Mouse (Mus musculus): Measurements from ENCODE around the gene Rnf111.
"Not testable (repeated sequence)": the region's sequence is repeated elsewhere in the genome, so short reads cannot be mapped to it uniquely, and the experiment has no call there.

Rnf111 gene

DNA sequence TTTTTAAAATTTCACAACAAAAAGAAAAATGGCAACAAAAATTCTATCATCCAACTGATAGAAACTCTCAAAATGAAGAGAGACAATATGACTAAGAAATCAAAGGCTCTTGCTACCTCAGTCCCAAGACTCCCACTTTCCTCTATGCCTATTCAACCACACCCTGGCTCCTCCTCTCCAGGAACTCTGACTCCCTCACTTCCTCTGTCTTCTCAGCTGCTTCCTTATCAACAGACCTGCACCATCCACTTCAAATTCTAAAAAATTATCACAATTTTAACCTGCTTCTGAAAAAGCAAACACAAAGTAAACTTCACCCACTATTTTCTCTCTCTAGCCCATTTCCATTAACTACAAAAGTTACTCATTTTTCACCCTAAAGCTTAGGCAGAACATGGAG lies 6.5 kb downstream of the Rnf111 start:
- no peak for DNase-seq (ENCODE audit: low spot score)

DNA sequence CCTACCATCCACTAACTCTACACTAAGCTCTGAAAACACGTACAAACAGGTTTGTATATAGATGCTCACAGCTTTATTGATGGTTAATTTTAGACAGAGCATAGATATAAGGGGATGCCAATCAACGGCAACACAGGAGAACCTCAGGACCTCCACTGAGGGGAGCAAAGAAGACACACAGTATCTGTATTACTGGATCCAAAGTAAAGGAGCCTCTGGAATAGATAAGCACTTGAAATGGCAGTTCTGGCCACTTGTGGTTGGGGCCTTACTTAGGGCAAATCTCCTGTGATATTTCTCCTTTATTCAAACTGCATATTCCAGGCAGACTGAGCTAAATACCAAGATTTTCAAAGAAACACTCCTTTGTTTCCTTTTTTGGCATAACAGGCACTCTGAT lies 10.5 kb downstream of the Rnf111 start:
- no peak for DNase-seq (ENCODE audit: low spot score)

DNA sequence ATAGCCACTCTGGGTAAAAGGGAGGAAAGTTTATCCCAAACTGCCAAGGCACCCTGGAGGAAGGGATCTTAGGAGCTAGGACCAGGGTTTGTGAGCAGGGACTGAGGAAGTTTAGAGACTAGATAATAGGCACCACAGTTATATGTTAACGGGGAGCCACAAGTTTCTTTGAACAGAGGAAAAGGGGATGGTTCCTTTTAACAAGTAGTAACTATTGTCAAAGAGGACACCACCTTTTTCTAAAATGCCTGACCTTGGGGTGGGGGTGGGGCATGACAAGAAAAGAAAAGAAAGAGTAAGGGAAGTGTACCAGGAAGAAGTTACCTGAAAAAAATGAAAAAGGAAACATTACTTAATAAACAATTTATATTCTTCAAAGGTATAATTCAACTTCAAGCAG lies 12.3 kb downstream of the Rnf111 start:
- DNase-seq (ENCODE audit: low spot score), result no peak

DNA sequence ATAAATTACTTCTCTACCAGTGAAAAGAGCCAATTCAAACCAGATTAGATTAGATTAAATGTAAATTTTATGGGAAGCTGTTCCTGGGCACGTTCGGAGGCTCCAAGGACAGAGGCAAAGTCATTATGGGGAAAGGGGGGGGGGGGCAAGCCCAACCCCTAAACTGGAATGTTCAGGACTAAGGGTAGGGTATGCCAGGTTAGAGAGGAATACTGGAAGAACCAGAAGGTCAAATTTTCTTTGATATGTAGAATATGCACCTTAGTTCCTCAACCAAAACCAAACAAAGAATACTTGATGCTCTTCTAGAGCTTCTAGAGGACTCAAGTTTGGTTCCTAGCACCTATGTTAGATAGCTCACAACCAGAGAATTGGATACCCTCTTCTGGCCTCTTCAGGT lies 16.1 kb downstream of the Rnf111 start:
- no peak for DNase-seq (ENCODE audit: low spot score)

DNA sequence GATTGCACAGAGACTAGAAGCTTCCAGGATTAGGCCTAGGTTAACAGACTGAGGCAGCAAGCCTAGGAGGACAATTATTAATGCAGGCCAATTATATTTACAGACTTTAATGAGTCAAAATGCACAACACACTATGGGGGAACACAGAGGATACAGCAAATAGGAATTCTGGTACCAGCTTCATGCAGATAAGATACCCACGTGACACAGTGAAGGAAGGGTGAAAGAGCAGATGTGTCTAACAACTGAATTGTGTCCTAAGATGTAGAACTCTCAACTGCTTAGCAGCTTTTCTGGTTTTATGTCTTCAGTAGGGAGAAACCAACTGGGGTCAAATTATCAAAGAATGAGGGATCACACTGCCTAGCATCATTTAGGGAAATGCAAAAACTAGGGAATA lies 17.7 kb downstream of the Rnf111 start:
- no peak for DNase-seq (ENCODE audit: low spot score)

GRCm38 (mm10) chr9:70483495-70483894 lies 20.0 kb downstream of the Rnf111 start:
- no peak for DNase-seq (ENCODE audit: low spot score)

- no peak for DNase-seq (ENCODE audit: low spot score)
These were observed 21.7 kb downstream of the Rnf111 start for GRCm38 (mm10) chr9:70481872-70482271.

DNA sequence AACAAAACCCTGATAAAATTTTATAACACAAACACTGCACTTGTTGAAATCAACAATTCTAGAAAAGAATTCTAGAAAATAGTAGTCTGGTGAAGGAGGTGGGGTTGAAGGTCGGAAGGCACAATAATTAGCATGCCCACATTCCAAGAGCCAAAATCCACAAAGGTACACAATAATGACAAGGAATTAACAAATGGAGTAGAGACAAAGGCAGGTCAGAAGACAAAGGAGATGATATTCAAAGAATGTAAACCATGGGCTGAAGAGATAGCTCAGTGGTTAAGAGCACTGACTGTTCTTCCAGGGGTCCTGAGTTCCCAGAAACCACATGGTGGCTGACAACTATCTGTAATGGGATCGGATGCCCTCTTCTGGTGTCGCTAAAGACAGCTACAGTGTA lies 26.3 kb downstream of the Rnf111 start:
- DNase-seq (ENCODE audit: low spot score), result no peak

- no peak for DNase-seq (ENCODE audit: low spot score)
These were observed 27.7 kb downstream of the Rnf111 start for GRCm38 (mm10) chr9:70475777-70476270.

DNA sequence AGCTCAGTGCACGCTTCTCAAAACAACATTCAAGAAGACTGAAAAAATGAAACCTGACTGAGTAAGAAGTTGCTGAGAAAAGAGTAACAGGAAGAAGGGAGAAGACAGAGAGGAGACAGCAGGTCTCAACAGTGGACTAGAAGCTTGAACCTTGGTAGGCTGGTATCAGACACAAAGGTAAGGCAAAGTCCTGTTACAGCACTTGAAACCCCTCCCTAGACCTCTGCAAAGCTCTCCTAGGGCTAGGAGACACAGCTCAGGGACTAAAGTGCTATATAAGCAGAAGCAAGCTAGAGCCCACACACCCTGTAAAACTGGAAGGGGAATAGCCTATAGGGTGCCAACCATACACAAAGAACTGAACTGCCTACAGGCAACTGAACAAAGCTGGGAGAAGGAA lies 30.1 kb downstream of the Rnf111 start:
- DNase-seq (ENCODE audit: low spot score), result no peak

GRCm38 (mm10) chr9:70463091-70463490 lies 40.4 kb downstream of the Rnf111 start:
- not testable (repeated sequence) for DNase-seq (ENCODE audit: low spot score)

DNA sequence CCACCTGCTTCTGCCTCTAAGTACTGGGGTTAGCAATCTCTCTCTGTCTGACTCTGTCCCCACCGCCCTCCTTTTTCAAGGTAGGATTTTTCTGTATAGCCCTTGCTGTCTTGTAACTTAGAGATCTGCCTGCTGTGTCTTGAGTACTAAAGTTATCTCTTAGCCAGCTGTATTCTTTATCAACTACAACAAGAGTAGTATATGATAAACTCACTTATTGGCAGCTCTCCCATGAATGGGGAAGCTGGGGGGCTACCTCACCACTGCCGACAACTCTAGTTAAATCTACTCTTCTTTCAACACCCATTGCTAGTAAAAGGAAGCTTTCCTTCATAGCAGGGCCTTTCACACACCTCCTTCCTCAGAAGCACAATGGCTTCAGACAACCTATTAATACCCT lies 51.2 kb downstream of the Rnf111 start:
- no peak for DNase-seq (ENCODE audit: low spot score)

GRCm38 (mm10) chr9:70449072-70449471 lies 54.5 kb downstream of the Rnf111 start:
- DNase-seq (ENCODE audit: low spot score), result no peak

DNA sequence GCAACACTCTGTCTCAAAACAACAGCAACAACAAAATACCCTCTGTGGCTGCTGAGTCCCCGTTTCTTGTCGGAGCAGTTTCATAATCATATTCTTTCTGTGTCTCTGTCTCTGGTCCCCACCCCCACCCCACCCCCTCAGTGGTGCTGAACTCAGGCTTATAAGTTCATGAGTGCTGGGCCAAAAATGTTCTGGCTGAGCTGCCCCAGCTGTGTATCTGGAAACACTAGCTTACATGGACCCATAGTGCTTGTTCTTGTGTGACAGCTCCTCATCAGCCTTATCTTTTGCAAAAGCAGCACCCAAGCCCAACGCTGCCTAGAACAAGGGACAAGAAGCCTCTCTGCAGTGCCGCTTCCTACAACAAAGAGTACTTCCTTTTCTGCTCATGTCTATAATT lies 63.6 kb downstream of the Rnf111 start:
- no peak for DNase-seq (ENCODE audit: low spot score)

- no peak for DNase-seq (ENCODE audit: low spot score)
These were observed 80.9 kb downstream of the Rnf111 start for GRCm38 (mm10) chr9:70422661-70423060.

DNA sequence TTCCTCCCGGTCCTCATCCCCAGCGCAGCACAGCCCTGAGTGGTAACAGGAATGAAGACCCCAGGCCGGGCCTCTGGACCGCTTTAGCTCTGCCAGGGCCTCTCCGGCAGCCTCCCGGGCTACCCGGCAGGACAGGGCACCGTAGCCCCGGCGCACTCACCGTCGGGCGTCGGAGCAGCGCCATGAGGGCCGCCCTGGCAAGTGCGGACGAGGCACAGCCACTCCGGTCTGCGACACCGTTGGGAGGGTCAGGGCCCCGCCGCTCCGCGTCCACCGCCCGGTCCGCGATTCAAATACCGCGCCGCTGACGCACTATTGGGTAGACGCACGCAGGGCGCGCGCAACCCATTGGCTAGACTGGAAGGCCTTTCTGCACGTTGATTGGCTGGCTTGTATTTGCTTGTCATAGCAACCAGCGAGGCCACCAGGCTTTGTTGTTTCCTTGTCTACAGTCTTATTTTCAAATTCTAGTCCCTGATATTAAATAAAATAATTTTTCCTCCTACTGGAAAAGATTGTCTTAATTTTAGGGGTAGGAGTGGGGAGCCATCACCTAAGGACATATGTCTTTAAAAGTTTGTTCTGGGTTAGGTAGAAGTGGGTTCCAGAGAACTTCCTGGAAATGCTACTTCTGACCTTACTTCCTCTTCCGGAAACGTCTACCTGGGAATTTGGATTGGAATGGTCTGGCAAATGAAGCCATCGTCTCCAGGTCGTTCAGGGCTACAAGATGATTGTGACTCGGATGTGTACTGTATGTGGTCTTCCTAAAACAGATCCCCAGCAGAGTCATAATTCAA lies 82.1 kb downstream of the Rnf111 start, which contains the start of gene Ccnb2:
Gene Ccnb2, minus strand, starts transcription at position 291 of the 800 bp plus-strand sequence.
- peak; percentile 94 for DNase-seq (ENCODE audit: low spot score)

GRCm38 (mm10) chr9:70416412-70416811 lies 87.1 kb downstream of the Rnf111 start:
- no peak for DNase-seq (ENCODE audit: low spot score)

DNA sequence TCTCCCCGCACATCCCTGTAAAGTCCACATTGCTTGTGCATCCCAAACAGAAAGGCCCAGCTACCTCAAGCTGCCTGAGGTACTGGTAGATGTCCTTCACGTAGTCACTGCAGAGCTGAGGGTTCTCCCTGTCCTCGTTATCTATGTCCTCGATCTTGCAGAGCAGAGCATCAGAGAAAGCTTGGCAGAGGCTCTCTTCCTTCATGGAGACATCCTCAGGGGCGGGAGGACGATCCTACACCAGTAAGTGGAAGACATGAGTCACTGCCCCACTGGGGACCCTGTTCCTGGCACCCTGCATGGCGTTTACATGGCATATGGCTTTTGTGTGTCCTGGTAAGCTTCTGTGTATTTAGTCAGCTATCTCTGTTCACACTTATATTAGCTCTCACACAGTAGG lies 90.5 kb downstream of the Rnf111 start:
- no peak for DNase-seq (ENCODE audit: low spot score)

DNA sequence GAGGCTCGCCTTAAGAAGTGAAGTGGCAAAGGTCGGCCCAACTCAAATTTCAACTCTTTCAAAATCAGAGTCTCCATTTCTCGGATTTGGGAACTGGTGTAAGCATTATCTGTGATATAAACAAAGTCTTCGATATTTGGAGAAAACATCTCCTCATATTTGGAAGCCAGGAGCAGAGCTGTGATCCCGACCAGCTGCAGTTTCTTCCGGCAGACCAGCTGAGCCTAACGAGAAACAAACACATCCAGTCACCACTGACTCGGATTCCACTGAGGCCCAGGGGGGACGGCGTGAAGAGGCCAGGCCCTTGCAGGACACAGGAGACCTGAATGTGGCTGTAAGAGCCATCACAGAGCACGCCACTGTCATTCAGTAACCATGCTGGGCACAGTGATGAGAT lies 92.9 kb downstream of the Rnf111 start:
- DNase-seq (ENCODE audit: low spot score), result no peak

GRCm38 (mm10) chr9:70409743-70410142 lies 93.8 kb downstream of the Rnf111 start:
- DNase-seq (ENCODE audit: low spot score), result no peak

DNA sequence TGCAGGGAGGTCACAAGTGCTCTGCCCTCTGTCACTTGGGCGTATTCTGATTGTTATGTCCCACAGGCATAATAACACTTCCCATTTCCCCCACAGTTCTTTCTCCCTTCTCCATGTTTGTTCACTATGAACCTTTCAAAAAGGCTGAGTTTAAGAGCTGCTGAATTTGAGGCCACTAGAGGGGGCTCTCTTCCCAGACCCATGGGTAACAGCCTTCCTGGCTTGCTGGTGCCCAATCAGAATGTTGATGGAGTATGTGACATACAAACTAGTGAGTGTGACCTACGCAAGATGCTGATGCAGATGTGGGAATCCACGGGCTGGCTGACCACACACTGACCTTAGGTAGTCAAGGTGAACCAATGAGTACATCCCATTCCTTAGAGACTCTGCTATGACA lies 94.7 kb downstream of the Rnf111 start:
- DNase-seq (ENCODE audit: low spot score), result no peak

GRCm38 (mm10) chr9:70406596-70406995 lies 96.9 kb downstream of the Rnf111 start:
- no peak for DNase-seq (ENCODE audit: low spot score)

DNA sequence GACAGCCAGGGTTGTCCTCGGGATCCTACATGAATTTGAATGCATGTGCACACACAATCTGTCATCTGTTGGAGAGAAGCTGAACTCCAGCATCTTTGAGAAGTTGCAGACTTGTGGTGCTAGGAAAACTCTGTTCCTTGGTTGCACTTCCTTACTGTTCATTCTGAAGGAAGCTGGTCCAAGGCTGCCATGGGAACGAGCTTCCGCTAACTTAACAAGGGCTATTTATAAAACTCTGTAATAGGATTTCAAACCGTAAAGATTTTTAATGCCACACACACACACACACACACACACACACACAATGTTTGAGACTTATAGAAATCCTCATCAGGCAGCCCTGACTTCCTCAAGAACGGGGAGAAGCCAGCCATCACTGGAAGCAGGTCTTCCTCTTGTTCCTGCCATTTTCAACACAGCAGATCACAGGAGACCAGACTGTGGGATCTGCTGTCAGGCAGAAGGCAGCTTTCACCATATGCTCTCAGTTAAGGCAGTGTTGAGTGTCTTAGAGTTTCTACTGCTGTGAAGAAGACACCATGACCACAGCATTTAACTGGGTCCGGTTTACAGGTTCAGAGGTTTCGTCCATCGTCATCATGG lies 101.5 kb downstream of the Rnf111 start:
- DNase-seq (ENCODE audit: low spot score), result no peak

DNA sequence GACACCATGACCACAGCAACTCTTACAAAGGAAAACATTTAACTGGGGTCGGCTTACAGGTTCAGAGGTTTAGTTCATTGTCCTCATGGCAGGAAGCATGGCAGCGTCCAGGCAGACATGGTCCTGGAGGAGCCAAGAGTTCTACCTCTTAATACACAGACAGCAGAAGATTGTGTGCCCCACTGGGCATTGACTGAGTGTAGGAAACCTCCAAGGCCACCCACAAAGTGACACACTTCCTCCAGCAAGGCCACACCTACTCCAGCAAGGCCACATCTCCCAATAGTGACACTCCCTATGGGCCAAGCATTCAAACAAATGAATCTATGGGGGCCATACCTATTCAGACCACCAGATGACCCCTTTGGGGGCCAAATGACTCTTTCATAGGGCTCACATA lies 107.4 kb downstream of the Rnf111 start:
- no peak for DNase-seq (ENCODE audit: low spot score)

All from testis, postnatal 14 days (tissue).